Mouse (Mus musculus): Measurements from ENCODE around the gene Pign. TPM values are rescaled to one million over a fixed set of nuclear protein-coding genes. Genes with fewer than 3 reads are reported as not detected.

Pign gene
- polyA plus RNA-seq, 1 experiment from 2014 or later = 5.0 TPM

DNA sequence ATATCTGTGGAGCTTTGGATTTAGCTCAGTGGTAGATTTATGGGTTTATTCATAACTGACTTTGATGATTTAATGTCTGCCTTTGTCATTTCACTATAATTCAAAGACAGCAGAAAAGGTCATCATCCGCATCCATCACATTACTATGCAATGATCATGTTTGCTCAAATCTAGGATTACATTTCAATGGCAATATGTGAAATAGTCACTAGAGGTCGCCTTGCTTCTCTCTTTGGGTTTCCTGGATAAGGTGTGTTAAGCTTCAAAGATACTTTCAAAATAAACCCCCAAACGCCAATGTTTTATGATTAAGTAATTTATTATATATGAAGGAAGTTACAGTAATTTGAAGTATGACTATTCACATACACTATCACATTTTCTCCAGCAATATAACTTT, 3.5 kb downstream of the Pign start:
- H3K9me3 ChIP-seq (ENCODE audit: control insufficient read depth, low read length) = no peaks in the 10 kb centered on the region
- no peak for DNase-seq (ENCODE audit: low spot score)
- TF ChIP-seq EP300 (optimal IDR thresholded peaks at IDR 0.05) (no peak), CTCF (IDR thresholded peaks at IDR 0.05; ENCODE audit: low read depth) (peak; percentile 90)
- WGBS = 15% methylated on average over 3 of the region's 3 CpGs
- no peak overlapping the region for H3K4me2 ChIP-seq (replicated peaks; ENCODE audit: low read depth)
- H3K27me3 ChIP-seq (ENCODE audit: control insufficient read depth, insufficient read depth, low read length) = no peaks in the 10 kb centered on the region
- no peak overlapping the region for H3K27ac ChIP-seq (replicated peaks)
- ATAC-seq (ENCODE audit: low FRiP score, low TSS enrichment) = no peak
- no peak overlapping the region for H3K9ac ChIP-seq (ENCODE audit: low read length)
- no peaks in the 10 kb centered on the region for H3K36me3 ChIP-seq (ENCODE audit: control insufficient read depth, insufficient read depth, low read length)
- H3K4me1 ChIP-seq (replicated peaks; ENCODE audit: control insufficient read depth, insufficient read depth) = no peaks in the 10 kb centered on the region
- no peak overlapping the region for H3K4me3 ChIP-seq (ENCODE audit: low read depth, low read length)

DNA sequence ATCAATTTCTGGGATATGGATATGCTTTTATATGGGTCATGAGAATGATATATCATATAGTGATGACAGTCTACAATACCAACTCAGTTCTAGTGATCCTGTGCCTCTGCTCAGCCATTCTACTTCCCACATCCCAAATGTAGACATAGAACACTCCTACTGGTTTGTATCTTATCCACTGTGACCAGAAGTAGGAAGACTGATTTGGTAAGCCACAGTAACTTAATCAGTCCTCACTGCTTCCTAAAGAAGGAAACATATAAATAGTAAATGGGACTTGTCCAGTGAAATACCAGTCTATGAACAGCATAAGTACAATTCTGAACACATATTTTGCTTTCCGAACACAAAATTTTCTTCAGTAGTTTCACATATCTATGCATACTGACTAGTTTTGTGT, 9.5 kb downstream of the Pign start:
- H3K9ac ChIP-seq (ENCODE audit: low read length) = no peak overlapping the region
- no peak for ATAC-seq (ENCODE audit: low FRiP score, low TSS enrichment)

DNA sequence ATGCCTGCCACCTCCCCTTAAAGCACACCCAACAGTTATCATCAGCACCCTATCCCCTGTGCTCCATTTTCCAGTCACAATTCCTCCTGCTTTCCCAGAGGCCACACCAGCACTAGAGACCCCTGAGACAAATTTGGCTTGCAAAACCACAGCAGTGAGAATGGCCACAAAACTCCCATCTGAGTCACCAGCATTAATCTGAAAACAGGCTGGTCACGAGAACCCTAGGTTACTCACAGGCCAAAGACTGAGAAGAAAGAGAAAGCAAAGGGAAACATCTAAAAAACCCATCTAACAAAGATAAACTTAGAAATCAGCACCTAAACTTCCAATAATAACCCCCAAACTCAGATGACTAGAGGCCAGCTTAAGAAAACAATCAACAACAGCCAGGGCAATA, 12.8 kb downstream of the Pign start:
- no peaks in the 10 kb centered on the region for H3K9me3 ChIP-seq (ENCODE audit: control insufficient read depth, low read length)

More for the DNA sequence above, 9.5 kb downstream of the Pign start:
- Histone ChIP-seq H3K4me2 (replicated peaks; ENCODE audit: low read depth) (no peak overlapping the region), H3K9me3 (ENCODE audit: control insufficient read depth, low read length) (no peaks in the 10 kb centered on the region), H3K36me3 (ENCODE audit: control insufficient read depth, insufficient read depth, low read length) (no peaks in the 10 kb centered on the region), H3K4me1 (replicated peaks; ENCODE audit: control insufficient read depth, insufficient read depth) (no peaks in the 10 kb centered on the region), H3K27ac (replicated peaks) (no peak overlapping the region), H3K4me3 (ENCODE audit: low read depth, low read length) (no peak overlapping the region), H3K27me3 (ENCODE audit: control insufficient read depth, insufficient read depth, low read length) (no peaks in the 10 kb centered on the region)
- WGBS = 97% methylated on average over 1 of the region's 1 CpGs
- DNase-seq (ENCODE audit: low spot score) = no peak
- TF ChIP-seq CTCF (IDR thresholded peaks at IDR 0.05; ENCODE audit: low read depth) (no peak), EP300 (optimal IDR thresholded peaks at IDR 0.05) (no peak)

DNA sequence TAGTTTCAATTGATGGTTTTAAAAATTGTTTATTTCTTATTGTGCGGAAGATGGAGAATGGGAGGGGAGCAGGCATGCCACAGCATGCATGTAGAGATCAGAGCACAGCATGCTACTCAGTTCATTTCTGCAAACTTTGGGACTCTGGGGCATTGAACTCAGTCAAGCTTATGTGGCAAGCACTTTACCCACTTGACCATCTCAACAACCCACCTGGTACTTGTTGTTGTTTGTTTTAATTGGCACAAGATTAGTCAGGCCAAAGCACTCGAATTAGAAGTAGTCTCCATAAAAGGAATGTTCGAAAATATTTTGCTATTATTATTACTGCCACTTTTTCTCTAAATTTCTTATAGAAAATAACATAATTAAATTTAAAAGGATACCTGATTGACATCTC, 19.4 kb downstream of the Pign start:
- Histone ChIP-seq H3K4me2 (replicated peaks; ENCODE audit: low read depth) (no peak overlapping the region), H3K4me3 (ENCODE audit: low read depth, low read length) (no peak overlapping the region), H3K36me3 (ENCODE audit: control insufficient read depth, insufficient read depth, low read length) (peaks cover 4% of the 10 kb centered on the region; the same call in 1 of the 2 replicates), H3K9me3 (ENCODE audit: control insufficient read depth, low read length) (no peaks in the 10 kb centered on the region), H3K9ac (ENCODE audit: low read length) (no peak overlapping the region), H3K27me3 (ENCODE audit: control insufficient read depth, insufficient read depth, low read length) (no peaks in the 10 kb centered on the region), H3K4me1 (replicated peaks; ENCODE audit: control insufficient read depth, insufficient read depth) (no peaks in the 10 kb centered on the region), H3K27ac (replicated peaks) (no peak overlapping the region)
- ATAC-seq (ENCODE audit: low FRiP score, low TSS enrichment) (no peak), DNase-seq (ENCODE audit: low spot score) (no peak)
- 83% methylated on average over 3 of the region's 3 CpGs for WGBS
- no peak for TF ChIP-seq EP300 (optimal IDR thresholded peaks at IDR 0.05)
- TF ChIP-seq CTCF (IDR thresholded peaks at IDR 0.05; ENCODE audit: low read depth) = no peak

More for the DNA sequence above, 12.8 kb downstream of the Pign start:
- DNase-seq (ENCODE audit: low spot score) = no peak
- H3K27me3 ChIP-seq (ENCODE audit: control insufficient read depth, insufficient read depth, low read length) = no peaks in the 10 kb centered on the region
- no peak for ATAC-seq (ENCODE audit: low FRiP score, low TSS enrichment)
- no peaks in the 10 kb centered on the region for H3K36me3 ChIP-seq (ENCODE audit: control insufficient read depth, insufficient read depth, low read length)
- H3K9ac ChIP-seq (ENCODE audit: low read length) = no peak overlapping the region
- no peak overlapping the region for H3K27ac ChIP-seq (replicated peaks)
- H3K4me2 ChIP-seq (replicated peaks; ENCODE audit: low read depth) = no peak overlapping the region
- H3K4me1 ChIP-seq (replicated peaks; ENCODE audit: control insufficient read depth, insufficient read depth) = no peaks in the 10 kb centered on the region
- no peak for TF ChIP-seq CTCF (IDR thresholded peaks at IDR 0.05; ENCODE audit: low read depth)
- TF ChIP-seq EP300 (optimal IDR thresholded peaks at IDR 0.05) = no peak
- no peak overlapping the region for H3K4me3 ChIP-seq (ENCODE audit: low read depth, low read length)
- WGBS = 84% methylated on average over 1 of the region's 1 CpGs

DNA sequence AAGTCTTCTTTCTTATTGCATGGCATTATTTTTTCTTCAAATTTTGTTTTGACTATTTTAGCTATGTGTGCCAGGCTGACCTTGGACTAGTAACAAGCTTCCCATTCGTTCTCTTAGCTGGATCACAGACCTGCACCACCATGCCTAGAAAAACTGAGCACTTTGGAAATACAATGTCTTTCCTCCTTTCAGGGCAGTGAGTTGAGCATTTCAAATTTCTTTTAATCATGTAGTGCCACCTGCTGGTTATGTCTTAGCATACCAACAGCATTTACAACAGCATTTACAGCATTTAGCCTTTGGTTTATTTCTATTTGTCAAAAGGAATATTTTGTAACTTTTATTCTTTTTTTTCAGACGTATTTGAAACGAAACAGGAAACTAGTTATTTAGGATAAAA, 33.0 kb downstream of the Pign start:
- H3K36me3 ChIP-seq (ENCODE audit: control insufficient read depth, insufficient read depth, low read length) = no peaks in the 10 kb centered on the region
- 24% methylated on average over 3 of the region's 3 CpGs for WGBS
- no peak overlapping the region for H3K4me3 ChIP-seq (ENCODE audit: low read depth, low read length)
- no peak overlapping the region for H3K9ac ChIP-seq (ENCODE audit: low read length)
- no peaks in the 10 kb centered on the region for H3K4me1 ChIP-seq (replicated peaks; ENCODE audit: control insufficient read depth, insufficient read depth)
- DNase-seq (ENCODE audit: low spot score) (no peak), ATAC-seq (ENCODE audit: low FRiP score, low TSS enrichment) (no peak)
- no peak overlapping the region for H3K4me2 ChIP-seq (replicated peaks; ENCODE audit: low read depth)
- no peak overlapping the region for H3K27ac ChIP-seq (replicated peaks)
- H3K27me3 ChIP-seq (ENCODE audit: control insufficient read depth, insufficient read depth, low read length) = no peaks in the 10 kb centered on the region
- no peaks in the 10 kb centered on the region for H3K9me3 ChIP-seq (ENCODE audit: control insufficient read depth, low read length)
- TF ChIP-seq EP300 (optimal IDR thresholded peaks at IDR 0.05) (no peak), CTCF (IDR thresholded peaks at IDR 0.05; ENCODE audit: low read depth) (peak; percentile 88)

DNA sequence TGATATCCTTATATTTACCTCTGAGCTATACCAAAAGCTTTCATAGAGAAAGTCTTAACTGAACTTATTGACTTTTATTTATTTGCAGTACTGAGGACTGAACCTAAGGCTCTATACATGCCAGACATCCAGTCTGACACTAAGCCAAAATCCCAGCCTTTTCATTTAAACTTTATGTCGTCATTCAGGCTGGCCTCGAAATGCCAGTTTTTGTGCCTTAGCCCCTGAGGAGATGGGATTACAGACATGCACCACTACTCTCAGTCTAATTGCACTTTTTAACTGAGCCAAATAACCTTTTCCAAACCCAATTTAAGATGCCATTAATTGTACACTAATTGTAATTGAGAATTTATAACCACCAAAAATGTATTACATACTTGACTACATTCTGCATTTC, 73.8 kb downstream of the Pign start:
- Histone ChIP-seq H3K9me3 (ENCODE audit: control insufficient read depth, low read length) (no peaks in the 10 kb centered on the region), H3K9ac (ENCODE audit: low read length) (no peak overlapping the region), H3K27me3 (ENCODE audit: control insufficient read depth, insufficient read depth, low read length) (no peaks in the 10 kb centered on the region), H3K4me3 (ENCODE audit: low read depth, low read length) (no peak overlapping the region), H3K27ac (replicated peaks) (no peak overlapping the region), H3K4me2 (replicated peaks; ENCODE audit: low read depth) (no peak overlapping the region), H3K36me3 (ENCODE audit: control insufficient read depth, insufficient read depth, low read length) (no peaks in the 10 kb centered on the region), H3K4me1 (replicated peaks; ENCODE audit: control insufficient read depth, insufficient read depth) (no peaks in the 10 kb centered on the region)
- 66% methylated on average over 2 of the region's 2 CpGs for WGBS
- no peak for TF ChIP-seq CTCF (IDR thresholded peaks at IDR 0.05; ENCODE audit: low read depth)
- TF ChIP-seq EP300 (optimal IDR thresholded peaks at IDR 0.05) = no peak
- DNase-seq (ENCODE audit: low spot score) = no peak
- ATAC-seq (ENCODE audit: low FRiP score, low TSS enrichment) = no peak

Measured in stomach, postnatal 0 days (tissue).